Mouse (Mus musculus): ENCODE measurements around the gene Trio.
"Not testable (repeated sequence)": the region's sequence is repeated elsewhere in the genome, so short reads cannot be mapped to it uniquely, and the experiment has no call there.

The Trio gene

DNA sequence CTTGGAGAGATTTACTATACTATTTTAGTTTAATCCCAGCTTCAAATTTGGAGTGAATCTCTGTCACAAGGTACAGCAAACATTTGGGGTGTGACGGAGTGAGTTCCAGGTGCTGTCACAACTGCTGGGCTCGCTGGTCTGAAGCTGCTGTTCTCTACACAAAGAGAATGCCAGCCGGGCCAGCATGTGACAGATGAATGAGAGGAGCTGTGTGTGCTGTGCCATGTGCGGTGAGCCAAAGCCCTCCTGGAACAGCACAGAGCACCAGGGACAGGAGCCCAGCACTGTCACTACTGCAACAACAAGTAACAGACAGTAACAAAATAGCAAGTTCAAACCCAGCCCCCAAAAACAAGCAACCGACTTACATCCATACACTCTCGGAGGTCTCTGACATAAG lies 194.0 kb downstream of the Trio start:
- DNase-seq (ENCODE audit: low spot score) = no peak

DNA sequence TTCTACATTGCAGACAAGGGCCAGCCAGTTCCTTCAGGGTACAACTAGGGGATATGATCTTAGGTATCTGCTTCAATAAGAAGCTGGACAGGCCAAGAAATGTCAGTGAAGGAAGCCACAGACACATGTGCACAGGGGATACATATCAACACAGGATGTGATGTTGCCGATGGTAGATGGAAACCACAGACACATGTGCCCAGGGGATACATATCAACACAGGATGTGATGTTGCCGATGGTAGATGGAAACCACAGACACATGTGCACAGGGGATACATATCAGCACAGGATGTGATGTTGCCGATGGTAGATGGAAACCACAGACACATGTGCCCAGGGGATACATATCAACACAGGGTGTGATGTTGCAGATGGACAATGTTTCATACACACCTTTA lies 197.8 kb downstream of the Trio start:
- not testable (repeated sequence) for DNase-seq (ENCODE audit: low spot score)

DNA sequence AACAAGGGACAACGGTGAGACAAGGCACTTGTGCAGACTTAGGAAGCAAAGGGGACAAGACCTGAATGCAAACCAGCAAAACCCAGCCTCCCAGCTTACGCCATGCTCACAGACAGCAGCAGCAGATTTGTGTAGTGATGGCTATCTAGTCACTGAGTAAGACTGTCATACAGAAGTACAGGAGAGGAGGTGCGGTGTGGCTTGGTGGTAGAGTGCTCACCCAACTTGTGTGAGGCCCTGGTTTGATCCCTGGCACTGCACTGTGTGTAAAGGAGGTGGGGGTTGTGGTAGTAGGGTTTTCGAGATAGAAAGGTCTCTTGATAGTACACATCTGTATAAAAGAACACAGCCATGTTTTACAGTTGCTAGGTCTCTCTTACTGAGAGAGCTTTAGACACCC lies 198.8 kb downstream of the Trio start:
- DNase-seq (ENCODE audit: low spot score) = no peak

DNA sequence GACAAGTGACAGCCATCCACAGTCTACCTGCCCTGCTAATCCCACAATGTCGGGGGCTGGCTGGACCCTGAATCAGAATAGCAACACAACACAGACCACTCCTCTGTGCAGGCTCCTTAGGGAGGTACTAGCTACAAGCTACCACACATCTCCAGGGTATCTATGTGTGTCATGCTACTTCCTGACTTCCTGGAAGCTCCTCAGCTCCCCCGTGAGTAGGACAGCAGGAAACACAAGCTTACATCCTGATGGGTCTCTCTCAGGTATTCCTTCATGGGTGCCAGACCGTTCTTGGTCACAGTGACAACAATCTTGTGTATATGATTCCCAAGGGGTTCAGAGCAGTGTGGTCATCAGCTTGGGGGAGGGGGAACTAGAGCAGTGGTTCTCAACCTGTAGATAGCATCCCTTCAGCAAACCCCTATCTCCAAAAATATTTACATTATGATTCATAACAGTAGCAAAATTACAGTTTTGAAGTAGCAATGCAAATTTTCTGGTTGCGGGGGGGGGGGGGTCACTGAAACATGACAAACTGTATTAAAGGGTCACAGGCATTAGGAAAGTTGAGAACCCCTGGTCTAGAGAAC lies 199.5 kb downstream of the Trio start:
- DNase-seq (ENCODE audit: low spot score) = no peak

DNA sequence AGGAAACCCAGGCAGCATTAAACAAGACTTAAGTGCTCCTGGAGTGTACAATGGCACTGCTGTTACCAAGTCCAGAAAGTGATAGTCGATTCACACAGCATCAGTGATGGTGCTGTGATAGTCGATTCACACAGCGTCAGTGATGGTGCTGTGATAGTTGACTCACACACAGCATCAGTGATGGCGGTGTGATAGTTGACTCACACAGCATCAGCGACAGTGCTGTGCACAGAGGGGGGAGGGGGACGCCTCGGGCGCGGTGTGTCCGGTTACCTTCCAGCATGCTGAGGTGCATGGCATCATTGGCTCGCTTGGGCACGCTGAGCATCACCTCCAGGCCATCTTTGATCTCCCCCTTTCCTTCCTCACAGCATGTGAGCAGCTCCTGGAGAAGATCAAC lies 200.3 kb downstream of the Trio start:
- DNase-seq (ENCODE audit: low spot score) = no peak

DNA sequence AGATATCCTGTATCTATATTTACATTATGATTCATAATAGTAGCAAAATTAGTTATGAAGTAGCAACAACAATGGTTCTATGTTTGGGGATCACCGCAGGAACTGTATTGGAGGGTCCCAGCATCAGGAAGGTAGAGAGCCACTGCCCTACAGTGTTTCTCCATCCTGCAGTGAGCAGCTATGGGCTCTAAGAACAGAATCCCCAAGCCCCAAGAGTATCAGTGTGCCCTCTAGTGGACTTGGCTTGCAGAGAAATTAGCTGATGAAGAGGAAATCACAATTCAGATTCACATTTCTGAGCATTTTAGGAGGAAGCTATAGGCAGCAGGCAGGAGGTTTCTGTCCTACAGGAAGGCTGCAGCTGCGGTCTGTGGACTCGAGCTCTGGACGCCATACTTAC lies 202.1 kb downstream of the Trio start:
- no peak for DNase-seq (ENCODE audit: low spot score)

DNA sequence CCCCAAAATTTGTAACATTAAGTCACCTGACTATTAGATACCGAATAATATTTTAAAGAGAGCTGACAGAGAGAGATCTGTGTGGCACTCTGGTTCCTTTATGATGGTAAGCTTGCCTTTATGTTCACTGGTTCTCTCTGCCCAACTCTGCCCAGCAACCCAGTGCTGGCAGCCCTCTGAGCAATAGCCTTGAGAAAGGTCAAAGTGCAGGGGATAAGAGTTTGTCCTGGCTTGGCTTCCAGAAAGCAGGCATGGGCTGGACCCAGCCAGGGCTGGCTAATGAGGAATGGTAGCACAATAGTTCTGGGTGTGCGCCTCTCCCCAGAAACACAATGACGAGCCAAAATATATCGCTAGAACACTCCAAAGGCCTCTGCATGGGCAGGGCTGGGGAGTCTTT lies 203.2 kb downstream of the Trio start:
- no peak for DNase-seq (ENCODE audit: low spot score)

DNA sequence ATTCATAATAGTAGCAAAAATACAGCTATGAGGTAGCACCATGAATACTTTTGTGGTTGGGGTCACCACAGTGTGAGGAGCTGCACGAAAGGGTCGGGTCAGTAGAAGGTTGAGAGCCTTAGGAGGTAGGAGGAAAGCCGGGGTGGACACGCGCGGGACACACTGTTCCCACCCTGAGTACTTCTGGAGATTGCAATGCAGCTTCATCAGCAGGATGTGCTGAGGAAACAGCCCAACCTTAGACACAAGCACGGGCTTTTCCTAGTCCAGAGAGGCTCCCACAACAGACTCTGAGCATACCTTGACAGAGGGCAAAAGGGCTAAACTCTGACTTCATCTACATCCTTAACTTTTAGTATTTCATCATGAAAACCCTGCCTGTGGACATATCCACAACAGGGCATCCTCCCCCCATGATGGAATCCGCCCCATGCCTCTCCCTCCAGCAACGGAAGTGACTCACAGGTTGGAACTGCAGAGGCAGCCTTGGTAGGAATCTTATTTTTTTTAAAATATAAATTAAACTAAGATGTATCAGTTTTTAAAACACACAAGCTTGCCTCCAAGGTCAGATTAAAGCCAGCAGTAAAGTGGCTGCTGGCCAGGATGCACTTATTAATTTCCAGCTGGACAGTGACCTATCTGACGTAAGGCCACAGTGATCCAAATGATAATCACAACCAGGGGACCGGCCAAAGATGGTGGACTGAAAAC lies 203.8 kb downstream of the Trio start:
- no peak for DNase-seq (ENCODE audit: low spot score)

DNA sequence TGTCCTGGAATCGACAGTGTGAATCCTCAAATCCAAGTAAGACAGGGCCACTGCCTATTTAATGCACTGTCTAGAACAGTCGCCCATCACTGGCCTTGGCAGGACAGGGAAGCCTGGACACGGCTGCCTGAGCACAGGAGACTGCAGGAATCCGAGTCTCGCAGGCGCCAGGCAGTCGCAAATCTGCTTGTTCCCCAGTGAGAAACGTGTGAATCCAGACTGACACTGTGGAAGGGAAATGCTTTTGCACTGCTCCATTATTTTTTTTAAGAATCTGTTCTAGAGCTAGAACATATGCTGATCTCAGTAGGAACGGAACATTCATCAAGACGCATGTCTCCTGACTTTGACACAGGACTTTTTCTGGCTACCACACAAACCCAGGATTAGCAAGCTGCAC lies 208.6 kb downstream of the Trio start:
- DNase-seq (ENCODE audit: low spot score) = no peak

DNA sequence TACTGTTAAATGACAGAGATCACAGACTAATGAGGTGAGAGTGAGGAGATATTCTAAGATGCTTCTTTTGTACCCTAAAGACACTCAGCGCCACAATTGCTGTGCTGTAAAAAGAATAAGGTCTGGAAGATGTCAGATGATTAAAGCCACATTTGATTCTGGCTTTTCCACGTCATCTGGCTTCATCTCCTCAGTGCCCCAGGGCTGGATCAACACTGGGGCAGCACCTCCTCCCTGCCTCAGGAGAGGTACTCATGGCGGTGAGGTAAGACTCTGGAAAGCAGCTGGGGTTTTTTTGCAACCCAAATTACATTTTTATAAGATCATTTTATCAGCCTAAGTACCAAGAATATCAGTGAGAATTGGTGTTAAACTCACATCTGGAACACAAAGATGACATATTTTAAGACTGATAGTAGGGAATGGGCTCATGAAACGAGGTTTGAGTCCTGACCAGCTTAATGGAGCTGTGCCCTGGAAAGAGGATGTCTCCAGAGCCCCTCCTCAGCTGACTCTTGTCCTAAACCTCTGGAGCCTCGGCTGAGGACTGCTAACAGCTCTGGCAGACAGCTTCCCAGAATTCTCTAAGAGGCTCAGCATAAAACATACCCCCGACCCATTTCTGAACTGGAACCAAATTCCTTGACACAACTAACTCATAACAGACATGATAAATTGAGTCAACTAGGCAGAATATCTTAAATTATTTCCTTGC lies 210.8 kb downstream of the Trio start:
- DNase-seq (ENCODE audit: low spot score) = no peak

DNA sequence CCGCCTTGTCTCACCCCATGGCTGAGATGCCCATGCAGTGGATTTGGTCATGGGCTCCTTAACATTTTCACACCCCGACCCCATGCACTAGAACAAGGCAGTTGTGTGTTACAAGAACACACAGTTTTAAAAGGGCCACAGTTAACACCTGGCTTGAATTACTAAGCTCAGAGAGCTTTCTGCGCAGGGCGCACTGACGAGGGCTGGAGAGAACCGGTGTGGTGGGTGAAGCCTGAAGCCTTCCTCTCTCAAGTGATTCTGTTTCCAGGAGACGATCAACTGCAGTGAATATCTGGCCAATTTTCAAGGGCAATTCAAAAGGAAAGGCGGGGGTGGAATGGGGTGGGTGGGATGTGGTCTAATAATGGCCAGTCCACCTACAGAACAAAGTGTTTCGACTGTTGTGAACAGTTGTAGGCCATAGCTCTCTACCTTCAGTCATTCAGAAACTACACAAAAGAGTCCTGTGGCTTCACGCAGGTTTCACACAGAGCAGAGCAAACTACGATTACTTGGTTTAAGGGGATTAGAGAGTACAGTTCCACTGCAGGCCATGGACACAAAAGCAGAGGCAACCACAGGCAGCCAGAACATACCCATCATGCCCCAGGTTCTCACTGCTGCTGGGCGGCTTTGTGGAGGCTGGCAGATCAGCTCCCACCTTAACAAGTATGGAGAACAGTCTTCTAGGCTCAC lies 214.7 kb downstream of the Trio start:
- DNase-seq (ENCODE audit: low spot score) = no peak

DNA sequence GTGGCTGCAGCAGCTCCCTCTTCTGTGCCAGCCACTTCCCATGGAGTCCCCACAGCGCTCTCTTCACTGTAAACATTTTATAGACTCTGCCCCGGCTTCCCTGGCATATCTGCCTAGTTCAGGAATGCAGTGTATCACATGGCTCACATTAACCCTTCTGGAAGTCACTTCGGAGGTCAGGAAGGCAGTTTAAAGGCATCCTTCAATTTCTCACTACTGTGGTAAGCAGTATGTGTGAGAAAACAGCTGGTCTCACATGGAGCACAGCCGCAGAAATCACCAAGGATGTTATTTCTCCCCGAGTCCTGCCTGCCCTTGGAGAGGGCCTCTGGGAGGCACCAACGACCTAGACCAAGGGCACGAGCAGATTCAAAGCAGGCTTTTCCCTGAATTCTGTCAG lies 215.4 kb downstream of the Trio start:
- DNase-seq (ENCODE audit: low spot score) = no peak

DNA sequence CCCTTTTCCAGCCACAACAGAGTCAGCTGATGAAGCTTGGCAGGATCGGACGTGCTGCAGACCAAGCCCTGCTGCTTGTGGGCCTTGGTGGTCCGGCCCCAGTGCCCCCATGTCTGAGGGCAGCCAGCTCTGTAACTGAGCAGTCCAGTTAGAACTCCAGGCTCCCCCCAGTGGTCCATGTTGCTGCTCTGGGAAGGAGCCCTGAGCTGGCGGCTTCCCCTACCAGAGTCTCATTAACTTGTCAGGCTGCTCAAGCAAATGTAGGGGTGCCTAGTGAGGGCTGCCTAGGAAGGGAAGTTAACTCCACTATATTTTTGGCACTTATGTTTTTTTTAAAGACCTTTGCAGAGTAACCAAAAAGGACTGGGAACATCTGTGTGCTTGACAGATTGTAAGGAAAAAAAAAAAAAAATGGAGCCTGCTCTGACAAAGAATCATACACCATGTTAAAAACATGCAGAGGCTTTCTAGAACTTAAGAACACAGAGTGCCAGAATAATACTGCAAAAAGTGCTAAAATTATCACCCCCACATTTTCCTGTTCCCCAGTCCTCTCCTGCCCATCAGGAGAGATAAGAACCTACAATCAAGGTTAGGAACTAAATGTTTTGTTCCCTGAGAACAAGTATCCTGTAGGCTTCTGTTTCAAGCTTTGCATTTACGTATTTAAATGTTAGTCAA lies 216.9 kb downstream of the Trio start:
- no peak for DNase-seq (ENCODE audit: low spot score)

DNA sequence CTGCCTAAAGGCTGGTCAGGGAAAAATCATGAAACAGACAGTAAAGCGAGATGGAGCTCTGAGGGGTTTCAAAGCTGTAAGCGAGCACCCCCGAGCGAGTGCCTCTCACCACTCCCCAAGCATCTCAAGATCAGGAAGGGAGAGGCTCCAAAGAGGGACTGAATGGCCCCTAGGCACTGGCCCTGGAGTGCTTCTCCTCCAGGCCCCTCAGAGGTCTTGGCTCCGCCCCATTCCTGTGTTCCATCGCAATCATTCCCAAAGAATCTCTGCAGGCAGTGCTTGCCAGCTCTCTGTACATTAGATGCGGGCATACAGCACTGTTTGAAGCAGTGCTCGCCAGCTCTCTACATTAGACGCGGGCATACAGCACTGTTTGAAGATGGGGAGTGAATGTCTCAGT lies 219.4 kb downstream of the Trio start:
- DNase-seq (ENCODE audit: low spot score) = no peak

DNA sequence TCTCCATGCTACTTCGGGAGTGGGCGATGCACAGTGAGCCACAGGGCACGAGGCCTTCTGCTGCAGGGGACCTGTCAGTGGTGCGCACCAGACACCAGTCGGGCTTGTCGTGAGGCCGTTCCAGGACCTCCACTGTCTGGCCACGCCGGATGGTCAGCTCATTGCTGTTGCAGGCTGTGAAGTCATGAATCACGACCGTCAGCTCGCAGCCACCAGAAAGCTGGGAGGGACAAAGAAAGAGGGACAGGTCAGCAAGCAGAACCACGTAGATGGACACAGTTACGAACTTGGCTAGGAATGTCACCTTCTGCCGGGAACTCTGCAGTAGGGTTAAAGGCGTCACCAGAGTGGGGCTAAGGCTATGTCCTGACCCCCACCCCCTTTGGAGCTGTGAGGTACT lies 220.0 kb downstream of the Trio start:
- no peak for DNase-seq (ENCODE audit: low spot score)

DNA sequence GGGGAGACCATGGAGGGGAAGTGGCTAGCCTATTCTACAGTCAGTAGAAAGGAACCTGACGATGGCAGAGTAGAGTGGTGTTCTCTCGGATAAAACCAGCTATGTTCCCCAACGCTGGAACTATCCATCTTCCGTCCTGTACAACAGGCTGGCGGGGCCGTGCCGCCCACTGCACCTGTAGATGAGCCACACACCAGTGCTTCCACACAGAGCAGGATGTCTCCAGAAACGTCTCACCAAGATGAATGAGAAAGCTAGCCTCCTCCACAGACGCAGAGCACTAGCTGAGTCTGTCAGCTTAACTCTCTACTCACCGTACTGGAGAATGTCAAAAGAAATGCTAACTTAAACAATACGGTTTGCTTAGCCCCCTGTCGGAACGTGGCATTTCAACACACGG lies 221.2 kb downstream of the Trio start:
- DNase-seq (ENCODE audit: low spot score) = no peak

DNA sequence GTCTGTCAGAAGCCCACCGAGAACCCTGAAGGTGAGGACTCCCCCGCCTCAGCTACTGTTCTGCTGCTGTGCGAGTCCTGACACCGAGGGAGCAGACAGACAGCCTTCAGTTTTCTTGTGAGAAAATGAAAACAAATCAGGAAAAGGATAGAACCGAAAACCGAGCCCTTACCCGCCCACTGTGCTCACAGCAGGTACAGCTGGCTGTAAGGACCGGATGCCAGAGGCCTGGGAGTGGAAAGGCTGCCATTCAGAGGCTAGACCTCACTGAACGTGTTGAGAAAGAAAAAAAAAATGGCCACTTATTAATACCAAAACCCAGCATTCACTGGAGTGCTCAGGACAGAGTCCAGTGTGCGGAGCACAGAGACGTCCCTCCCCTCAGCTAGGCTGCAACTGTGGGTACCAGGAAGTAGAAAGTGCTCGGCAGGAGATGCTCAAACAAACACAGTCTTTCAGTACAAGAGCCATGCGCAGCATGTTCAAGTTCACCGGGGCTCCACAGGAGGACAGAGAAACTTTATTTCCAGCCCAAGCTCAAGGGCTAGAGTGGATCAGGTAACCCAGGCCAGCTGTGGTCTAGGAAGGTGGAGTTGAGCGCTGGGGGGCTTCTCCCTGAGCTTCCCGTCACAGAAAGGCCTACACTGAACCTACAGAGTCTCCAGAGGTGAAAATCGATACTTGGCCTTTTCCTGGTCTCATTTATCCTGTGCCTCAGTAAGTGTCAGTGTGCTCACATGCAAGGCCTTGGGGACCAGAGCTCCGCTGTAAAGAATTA lies 221.9 kb downstream of the Trio start:
- DNase-seq (ENCODE audit: low spot score) = no peak

DNA sequence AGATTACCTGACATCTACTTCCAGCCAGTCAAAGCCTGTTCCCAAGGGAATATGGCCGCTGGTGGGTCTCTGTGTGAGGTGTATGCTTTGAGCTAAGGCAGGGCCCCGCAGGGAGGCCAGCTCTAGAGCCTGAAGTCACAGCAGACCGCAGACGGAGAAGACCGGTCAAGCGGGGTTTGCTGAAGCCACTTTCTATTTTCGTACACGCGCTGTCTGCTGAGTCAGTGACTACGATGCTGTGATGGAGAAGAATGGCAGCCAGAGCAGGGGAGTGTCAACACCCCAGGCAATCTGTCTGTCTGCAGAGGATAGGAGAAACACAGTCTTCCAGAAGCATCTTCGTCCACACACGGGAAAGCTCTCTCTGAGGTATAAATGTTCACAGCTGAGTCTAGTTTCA lies 223.4 kb downstream of the Trio start:
- no peak for DNase-seq (ENCODE audit: low spot score)

DNA sequence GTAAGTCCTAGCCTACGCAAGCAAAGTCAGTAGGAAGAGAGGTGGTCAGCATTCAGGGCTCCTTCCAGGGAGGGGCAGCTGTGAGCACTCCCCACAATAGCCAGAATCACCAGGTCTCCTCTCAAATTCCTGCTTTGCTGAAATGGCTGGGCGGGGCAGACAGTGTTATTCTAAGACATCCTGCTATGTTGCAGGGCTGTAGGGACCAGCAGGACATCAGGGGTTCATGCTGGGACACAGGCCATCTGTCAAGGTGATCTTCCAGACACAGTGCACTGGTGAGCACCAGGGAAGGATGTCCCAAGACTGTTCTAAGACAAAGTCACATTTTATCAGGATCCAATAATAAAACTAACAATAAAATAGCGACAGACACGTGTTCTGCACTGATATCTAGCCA lies 224.5 kb downstream of the Trio start:
- DNase-seq (ENCODE audit: low spot score) = no peak

DNA sequence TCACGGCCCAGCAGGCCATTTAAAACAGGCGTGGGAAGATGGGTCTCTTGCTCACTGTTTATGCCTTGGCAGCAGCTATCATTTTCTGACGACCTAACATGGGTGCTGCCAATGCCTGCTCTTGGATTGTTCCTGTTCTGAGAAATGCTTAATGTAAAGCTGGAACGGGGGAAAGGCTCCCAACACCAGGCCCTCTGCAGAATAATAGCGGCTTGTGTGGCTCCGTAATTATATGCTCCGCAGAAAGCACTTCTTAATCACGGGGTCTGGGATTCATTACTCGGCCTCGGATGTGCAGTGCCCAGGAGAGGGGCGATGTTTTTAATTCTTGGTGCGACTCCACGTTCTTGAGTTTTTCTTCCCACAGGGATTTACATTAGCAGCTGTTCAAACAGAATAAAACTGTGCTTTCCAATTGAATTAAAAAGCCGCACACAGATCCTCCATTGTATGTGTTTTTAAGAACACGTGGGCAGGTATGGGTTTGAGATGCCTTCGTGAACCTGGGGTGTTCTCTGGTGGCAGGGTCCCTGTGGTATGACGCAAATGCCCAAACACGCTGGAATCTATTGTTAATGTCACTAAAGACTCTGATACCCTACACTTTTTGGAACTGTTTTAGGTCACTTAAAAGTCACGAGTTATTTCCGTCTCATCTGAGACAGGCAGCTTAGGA lies 228.0 kb downstream of the Trio start:
- no peak for DNase-seq (ENCODE audit: low spot score)

DNA sequence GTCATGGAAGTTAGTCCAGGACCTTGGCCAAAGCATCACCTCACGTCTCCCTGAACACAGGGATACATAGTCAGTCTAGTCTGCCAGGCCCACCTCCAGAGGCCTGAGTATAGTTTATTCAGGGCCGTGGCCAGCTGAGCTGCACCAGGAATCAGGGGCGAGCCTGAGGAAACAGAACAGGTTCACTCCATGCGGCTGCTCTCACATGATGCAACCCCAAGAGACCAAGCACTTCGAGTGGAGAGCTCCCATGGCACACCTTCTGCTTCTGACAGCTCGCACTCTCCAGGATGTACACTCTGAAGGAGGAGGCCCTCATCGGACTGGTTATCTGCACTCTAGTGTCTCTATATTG lies 228.8 kb downstream of the Trio start:
- DNase-seq (ENCODE audit: low spot score) = no peak
